Mouse (Mus musculus) C2C12 (cell line): Measurements from ENCODE around the gene Gtdc1.

Source experiments
- CEBPB ChIP-seq: IDR thresholded peaks from one replicate; pipeline ENCODE4 v1.6.1; 2011; ENCODE audit warnings: low read depth, mild to moderate bottlenecking, control low read depth, moderate library complexity
- CTCF ChIP-seq: IDR thresholded peaks from one replicate; pipeline ENCODE4 v1.5.1; 2011; ENCODE audit not compliant: control insufficient read depth, insufficient read depth, insufficient read length
- FOSL1 ChIP-seq: IDR thresholded peaks from one replicate; pipeline ENCODE4 v1.8.0; 2011; ENCODE audit warnings: mild to moderate bottlenecking, low read length; ENCODE audit not compliant: poor library complexity, insufficient read depth, severe bottlenecking
- MYOG ChIP-seq: IDR thresholded peaks from one replicate; pipeline ENCODE4 v1.6.1; 2011; ENCODE audit not compliant: control insufficient read depth, insufficient read length; ENCODE audit errors: extremely low read depth
- USF1 ChIP-seq: IDR thresholded peaks from one replicate; pipeline ENCODE4 v1.6.1; 2011; ENCODE audit warnings: low read depth, mild to moderate bottlenecking, control low read depth, moderate library complexity

DNA sequence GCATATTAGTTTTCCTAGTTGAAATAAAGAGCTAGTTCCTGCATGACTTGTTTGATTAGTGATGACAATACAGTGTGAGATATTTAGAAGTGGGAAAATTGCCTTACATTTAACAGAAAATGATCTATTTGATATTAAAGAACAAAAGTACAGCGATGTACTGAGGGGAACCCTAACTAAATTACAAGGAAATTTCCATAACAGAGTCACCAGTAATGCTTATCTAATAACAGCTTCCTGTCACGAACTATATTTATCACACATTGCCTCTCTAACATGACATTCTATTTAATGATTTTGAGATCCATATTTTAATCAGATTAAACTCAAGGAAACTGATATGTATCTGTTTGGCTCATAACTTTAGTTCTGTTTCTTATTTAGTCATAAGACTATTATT lies 126.1 kb downstream of the Gtdc1 start:
- TF ChIP-seq CTCF, result no peak
- no peak for TF ChIP-seq CEBPB
- TF ChIP-seq FOSL1, result no peak
- TF ChIP-seq USF1, result no peak
- TF ChIP-seq MYOG, result no peak
